Mouse (Mus musculus): ENCODE results near the gene Gtf2ird1. TPM values are rescaled to one million over a fixed set of nuclear protein-coding genes. Genes with fewer than 3 reads are reported as not detected.
"Not testable (repeated sequence)": the region's sequence is repeated elsewhere in the genome, so short reads cannot be mapped to it uniquely, and the experiment has no call there.

The Gtf2ird1 gene
- total RNA-seq, 2 experiments from 2014 or later, result 22.8 to 25.4 TPM

DNA sequence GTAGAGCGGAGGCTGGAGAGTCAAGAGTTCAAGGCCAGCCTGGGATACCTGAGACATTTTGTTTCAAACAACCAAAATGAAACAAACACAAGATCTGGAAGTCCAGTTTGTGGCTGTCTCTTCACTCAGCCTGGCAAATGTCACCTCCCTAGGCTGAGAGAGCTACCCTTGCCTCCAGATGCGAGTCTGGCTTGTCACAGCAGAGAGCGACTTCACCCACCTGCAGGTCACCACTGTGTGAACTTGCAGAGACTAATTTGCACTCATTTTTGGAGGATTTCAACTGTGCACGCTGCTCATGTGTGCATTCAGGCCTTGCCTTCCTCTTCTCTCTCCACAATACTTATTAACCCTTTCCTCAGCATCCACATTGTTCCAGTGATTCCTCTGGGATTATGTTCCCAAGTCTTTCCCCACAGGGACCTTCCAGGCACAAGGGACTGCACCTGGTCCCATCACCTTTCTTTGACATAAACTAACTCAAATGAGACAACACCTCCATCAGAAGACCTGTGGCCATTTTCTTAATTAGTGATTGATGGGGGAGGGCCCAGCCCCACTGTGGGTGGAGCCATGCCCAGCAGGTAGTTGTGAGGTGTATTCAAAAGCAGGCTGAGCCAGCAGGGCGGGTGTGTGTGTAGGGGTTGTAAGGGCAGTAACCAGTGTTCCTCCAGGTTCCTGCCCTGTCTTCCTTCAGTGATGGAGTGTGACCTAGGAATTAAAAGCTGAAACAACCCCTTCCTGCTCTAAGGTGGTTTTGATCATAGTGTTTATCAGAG lies 84.8 kb downstream of the Gtf2ird1 start:
- no peak overlapping the region for H3K27ac ChIP-seq
- DNase-seq (ENCODE audit: low spot score in 2 of 2), result no peak
- no peak overlapping the region for H3K4me3 ChIP-seq
- TF ChIP-seq CTCF (conservative IDR thresholded peaks at IDR 0.05), result no peak

DNA sequence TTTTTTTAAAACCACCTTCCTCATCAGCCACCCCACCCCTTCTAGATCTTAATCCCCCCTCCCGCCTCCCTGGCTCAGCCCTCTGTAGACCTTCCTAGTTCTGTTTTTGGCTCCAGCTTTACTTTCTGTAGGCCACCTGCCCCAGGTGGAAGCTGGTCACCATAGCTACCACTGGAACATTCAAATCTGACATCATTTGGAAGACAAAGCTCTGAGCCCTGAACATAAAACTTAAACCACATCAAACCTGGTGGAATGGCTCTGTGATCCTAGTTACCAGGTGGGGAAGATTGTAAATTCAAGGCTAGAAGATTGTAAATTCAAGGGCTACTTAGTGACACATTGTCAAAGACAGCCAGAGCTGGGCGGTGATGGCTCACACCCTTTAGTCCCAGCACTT lies 85.7 kb downstream of the Gtf2ird1 start:
- TF ChIP-seq CTCF (conservative IDR thresholded peaks at IDR 0.05), result no peak
- no peak for DNase-seq (ENCODE audit: low spot score in 2 of 2)
- Histone ChIP-seq H3K27ac (no peak overlapping the region), H3K4me3 (no peak overlapping the region)

GRCm38 (mm10) chr5:134359101-134359500 lies 97.4 kb downstream of the Gtf2ird1 start:
- DNase-seq (ENCODE audit: low spot score in 2 of 2), result no peak
- TF ChIP-seq CTCF (conservative IDR thresholded peaks at IDR 0.05), result no peak
- H3K27ac ChIP-seq, result no peak overlapping the region
- H3K4me3 ChIP-seq, result no peak overlapping the region

- H3K27ac ChIP-seq; H3K4me3 ChIP-seq; DNase-seq (ENCODE audit: low spot score in 2 of 2): not testable (repeated sequence)
These were observed 101.1 kb downstream of the Gtf2ird1 start for GRCm38 (mm10) chr5:134355372-134355771.

DNA sequence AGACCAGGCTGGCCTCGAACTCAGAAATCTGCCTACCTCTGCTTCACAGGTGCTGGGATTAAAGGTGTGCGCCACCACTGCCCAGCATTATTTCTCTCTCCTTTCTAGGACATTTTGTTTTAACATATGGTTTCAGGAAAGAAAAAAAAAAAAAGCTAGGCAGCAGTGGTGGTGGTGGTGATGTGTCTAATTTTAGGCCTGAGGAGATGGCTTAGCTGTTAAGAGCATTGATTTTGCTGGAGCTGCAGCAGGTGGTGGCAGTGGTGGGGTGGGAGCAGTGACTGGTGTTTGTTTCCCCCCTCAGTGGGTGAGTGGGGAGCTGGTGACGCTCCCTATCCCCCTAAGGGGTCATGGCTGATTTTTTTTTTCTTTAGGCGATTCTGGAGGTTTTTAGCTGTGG lies 103.4 kb downstream of the Gtf2ird1 start:
- H3K27ac ChIP-seq, result peak overlapping the region; percentile 48; the same call in 1 of the 2 replicates
- TF ChIP-seq CTCF (conservative IDR thresholded peaks at IDR 0.05), result no peak
- no peak overlapping the region for H3K4me3 ChIP-seq
- DNase-seq (ENCODE audit: low spot score in 2 of 2), result no peak

- no peak for DNase-seq (ENCODE audit: low spot score in 2 of 2)
- H3K27ac ChIP-seq, result peak overlapping the region; percentile 5; the same call in 1 of the 2 replicates
- TF ChIP-seq CTCF (conservative IDR thresholded peaks at IDR 0.05), result no peak
- H3K4me3 ChIP-seq, result no peak overlapping the region
These were observed 104.0 kb downstream of the Gtf2ird1 start for GRCm38 (mm10) chr5:134352527-134353001.

GRCm38 (mm10) chr5:134350660-134351059 lies 105.9 kb downstream of the Gtf2ird1 start:
- 0 out of 2 replicates have a peak overlapping the region, but pooled peaks have one; percentile 32 for H3K27ac ChIP-seq
- TF ChIP-seq CTCF (conservative IDR thresholded peaks at IDR 0.05), result no peak
- DNase-seq (ENCODE audit: low spot score in 2 of 2), result peak in 1 of 2 experiments; percentile 27
- H3K4me3 ChIP-seq, result peak overlapping the region; percentile 10; the same call in 1 of the 2 replicates

- TF ChIP-seq CTCF (conservative IDR thresholded peaks at IDR 0.05), result peak; percentile 75
- DNase-seq (ENCODE audit: low spot score in 2 of 2), result no peak
- Histone ChIP-seq H3K27ac (no peak overlapping the region), H3K4me3 (no peak overlapping the region)
These were observed 109.5 kb downstream of the Gtf2ird1 start for GRCm38 (mm10) chr5:134347066-134347465.

DNA sequence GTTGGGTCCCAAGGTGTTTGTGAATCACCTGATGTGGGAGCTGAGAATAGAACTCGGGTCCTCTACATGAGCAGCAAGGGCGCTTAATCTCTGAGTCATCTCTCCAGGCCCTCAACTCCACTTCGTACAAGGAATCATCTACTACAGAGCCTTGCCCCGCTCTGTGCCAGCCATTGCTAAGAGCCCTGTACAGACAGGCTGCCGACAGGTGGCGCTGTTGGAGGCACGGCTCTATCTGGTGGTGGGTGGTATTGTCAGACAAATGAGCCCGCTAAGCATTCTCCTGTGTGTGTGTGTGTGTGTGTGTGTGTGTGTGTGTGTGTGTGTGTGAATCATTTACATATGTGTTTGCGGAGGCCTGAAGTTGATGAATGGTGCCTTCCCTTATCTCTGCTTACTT lies 111.1 kb downstream of the Gtf2ird1 start:
- TF ChIP-seq CTCF (conservative IDR thresholded peaks at IDR 0.05), result peak; percentile 66
- no peak for DNase-seq (ENCODE audit: low spot score in 2 of 2)
- no peak overlapping the region for H3K27ac ChIP-seq
- H3K4me3 ChIP-seq, result no peak overlapping the region

DNA sequence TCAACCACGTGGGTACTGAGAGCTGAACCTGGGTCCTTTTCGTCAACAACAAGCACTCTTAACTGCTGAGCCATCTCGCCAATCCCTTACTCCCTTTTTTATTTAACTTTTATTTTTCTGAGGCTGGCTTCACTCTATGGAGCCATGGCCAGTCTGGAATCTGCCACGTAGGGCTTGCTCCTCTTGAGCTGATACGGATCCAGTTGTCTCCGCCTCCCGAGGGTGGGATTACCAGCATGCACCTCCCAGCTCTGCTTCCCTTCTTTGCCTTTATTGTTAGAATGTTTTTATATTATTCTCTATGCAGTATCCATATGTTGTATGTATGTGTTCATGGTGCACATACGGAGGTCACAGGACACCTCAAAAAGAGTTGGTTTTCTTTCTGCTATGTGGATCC lies 112.4 kb downstream of the Gtf2ird1 start:
- H3K27ac ChIP-seq, result no peak overlapping the region
- H3K4me3 ChIP-seq, result no peak overlapping the region
- DNase-seq (ENCODE audit: low spot score in 2 of 2), result no peak
- no peak for TF ChIP-seq CTCF (conservative IDR thresholded peaks at IDR 0.05)

DNA sequence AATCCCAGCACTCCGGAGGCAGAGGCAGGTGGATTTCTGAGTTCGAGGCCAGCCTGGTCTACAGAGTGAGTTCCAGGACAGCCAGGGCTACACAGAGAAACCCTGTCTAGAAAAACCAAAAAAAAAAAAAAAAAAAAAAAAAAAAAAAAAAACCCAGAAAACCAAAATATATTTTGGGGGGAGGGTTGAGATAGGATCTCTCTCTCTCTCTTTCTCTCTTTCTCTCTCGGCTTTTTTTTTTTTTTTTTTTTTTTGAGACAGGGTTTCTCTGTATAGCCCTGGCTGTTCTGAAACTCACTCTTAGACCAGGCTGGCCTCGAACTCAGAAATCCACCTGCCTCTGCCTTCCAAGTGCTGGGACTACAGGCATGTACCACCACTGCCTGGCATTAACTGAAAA lies 113.0 kb downstream of the Gtf2ird1 start:
- not testable (repeated sequence) for H3K27ac ChIP-seq; DNase-seq (ENCODE audit: low spot score in 2 of 2)

DNA sequence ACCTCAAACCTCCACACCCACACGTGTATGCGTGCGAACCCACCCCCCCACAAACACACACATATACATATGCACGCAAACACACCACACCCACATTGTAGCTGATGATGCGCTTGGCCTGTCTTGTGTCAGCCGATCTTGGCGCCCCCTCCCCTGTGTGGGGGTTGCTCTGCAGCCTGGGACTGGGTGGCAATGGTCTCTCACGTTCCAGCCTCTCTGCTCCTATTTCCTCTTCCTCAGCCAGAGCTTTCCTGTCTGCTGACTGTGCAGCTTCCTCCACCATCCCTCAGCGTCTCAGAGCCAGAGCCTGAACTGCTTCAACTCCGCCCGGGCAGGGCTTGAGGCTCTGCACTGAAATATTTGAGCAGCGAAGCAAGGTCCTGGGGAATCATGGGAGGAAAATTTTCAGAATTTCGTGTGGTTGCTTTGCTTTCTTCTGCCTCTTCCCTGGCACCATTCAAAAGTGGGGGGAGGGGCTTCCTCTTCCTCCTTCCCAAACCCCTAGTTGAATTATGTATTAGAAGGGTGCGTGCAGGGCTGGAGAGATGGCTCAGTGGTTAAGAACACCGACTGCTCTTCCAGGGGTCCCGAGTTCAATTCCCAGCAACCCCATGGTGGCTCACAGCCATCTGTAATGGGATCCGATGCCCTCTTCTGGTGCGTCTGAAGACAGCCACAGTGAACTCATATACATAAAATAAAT lies 113.9 kb downstream of the Gtf2ird1 start:
- peak; percentile 30; the same call in 1 of the 2 replicates for TF ChIP-seq CTCF (conservative IDR thresholded peaks at IDR 0.05)
- Histone ChIP-seq H3K27ac (no peak overlapping the region), H3K4me3 (no peak overlapping the region)
- DNase-seq (ENCODE audit: low spot score in 2 of 2), result no peak

More for the DNA sequence above, 113.0 kb downstream of the Gtf2ird1 start:
- not testable (repeated sequence) for H3K4me3 ChIP-seq

DNA sequence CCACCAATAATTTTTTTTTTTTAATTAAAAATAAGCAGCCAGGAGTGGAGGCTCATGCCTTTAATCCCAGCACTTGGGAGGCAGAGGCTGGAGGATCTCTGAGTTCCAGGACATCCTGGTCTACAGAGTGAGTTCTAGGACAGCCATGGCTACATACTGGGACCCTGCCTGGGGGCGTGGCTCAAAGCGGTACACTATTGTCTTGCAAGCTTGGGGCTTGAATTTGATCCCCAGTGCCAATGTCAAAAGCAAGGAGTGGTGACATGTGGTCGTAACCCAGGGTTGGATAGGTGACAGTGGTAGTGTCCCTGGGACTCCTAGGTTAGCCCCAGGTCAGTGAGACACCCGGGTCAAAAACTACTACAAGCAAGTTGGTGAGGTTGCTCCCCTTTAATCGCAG lies 114.8 kb downstream of the Gtf2ird1 start:
- H3K4me3 ChIP-seq, result no peak overlapping the region
- DNase-seq (ENCODE audit: low spot score in 2 of 2), result no peak
- no peak overlapping the region for H3K27ac ChIP-seq
- no peak for TF ChIP-seq CTCF (conservative IDR thresholded peaks at IDR 0.05)
